Mouse (Mus musculus) heart, embryonic 16.5 days (tissue): ENCODE data around the gene Tmem30b. TPM values are rescaled to one million over a fixed set of nuclear protein-coding genes. Genes with fewer than 3 reads are reported as not detected.
"Not testable (repeated sequence)": the region's sequence is repeated elsewhere in the genome, so short reads cannot be mapped to it uniquely, and the experiment has no call there.

ENCODE experiments used
- ATAC-seq: fragments of 200-750 bp; cut with Nextera tagmentation; replicated peaks from 2 replicates; pipeline ENCODE4 v1.8.0; 2017; ENCODE audit warnings: moderate number of reproducible peaks; ENCODE audit not compliant: insufficient read depth, low FRiP score; ENCODE audit errors: extremely low read depth
- H3K27ac ChIP-seq: fragments of 300-500 bp; sonication (generic); 2 replicates; pipeline ENCODE4 v1.5.1; 2014; ENCODE audit warnings: mild to moderate bottlenecking, low read length, control low read depth, moderate library complexity
- H3K27me3 ChIP-seq: fragments of 300-500 bp; sonication (generic); 2 replicates; pipeline ENCODE4 v1.6.1; 2014; ENCODE audit warnings: low read length, mixed read lengths; ENCODE audit not compliant: control insufficient read depth, insufficient read depth
- H3K36me3 ChIP-seq: fragments of 300-500 bp; sonication (generic); 2 replicates; pipeline ENCODE4 v1.6.1; 2014; ENCODE audit not compliant: control insufficient read depth, insufficient read depth
- H3K4me1 ChIP-seq: fragments of 300-500 bp; sonication (generic); 2 replicates; pipeline ENCODE4 v1.6.1; 2014; ENCODE audit warnings: low read length, mixed read lengths; ENCODE audit not compliant: control insufficient read depth, insufficient read depth
- H3K4me2 ChIP-seq: fragments of 300-500 bp; sonication (generic); 2 replicates; pipeline ENCODE4 v1.6.1; 2014; ENCODE audit warnings: low read depth, mild to moderate bottlenecking, control low read depth, low read length
- H3K4me3 ChIP-seq: fragments of 300-500 bp; sonication (generic); 2 replicates; pipeline ENCODE4 v1.5.1; 2014; ENCODE audit warnings: mild to moderate bottlenecking, control low read depth, low read length
- H3K9ac ChIP-seq: fragments of 300-500 bp; sonication (generic); 2 replicates; pipeline ENCODE4 v1.6.1; 2014; ENCODE audit warnings: low read length, control low read depth
- H3K9me3 ChIP-seq: fragments of 300-500 bp; sonication (generic); replicated peaks from 2 replicates; pipeline ENCODE4 v1.6.1; 2016; ENCODE audit warnings: low read length; ENCODE audit not compliant: control insufficient read depth
- WGBS: fragments of 180-500 bp; shearing (Covaris S2); extraction: QIAGEN DNeasy Blood & Tissue Kit; methylation state at CpG from one replicate; pipeline ENCODE4 v1.1.7; 2014; 5-methylcytosine and 5-hydroxymethylcytosine counted together
- polyA plus RNA-seq: library from polyadenylated mRNA; unstranded; fragments of >200 nt; fragmentation: Nextera tagmentation; extraction: Ambion mirVana; gene quantifications from 2 replicates; pipeline ENCODE4 v1.2.1, GENCODE M21; 2015

Gene Tmem30b
- polyA plus RNA-seq, 1 experiment from 2014 or later, result 3.0 TPM

DNA sequence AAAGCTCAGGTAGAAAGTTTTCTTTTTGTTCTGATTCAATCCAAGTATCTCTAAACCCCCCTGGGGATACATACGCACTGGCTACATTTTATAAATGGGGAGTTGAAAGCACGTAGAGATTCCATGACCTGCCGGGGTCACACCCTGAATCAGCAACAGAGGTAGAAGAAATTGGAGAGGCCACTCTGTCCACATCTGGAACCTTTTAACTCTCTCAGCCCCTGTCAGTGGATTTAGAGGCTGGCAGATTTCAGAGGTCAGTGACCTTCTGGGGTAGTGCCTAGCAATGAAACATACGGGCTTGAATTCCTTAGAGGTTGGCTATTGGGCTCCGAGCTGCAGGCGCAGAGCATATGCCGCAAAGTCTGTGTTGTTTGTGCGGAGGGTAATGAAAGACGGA, 17.1 kb downstream of the Tmem30b start:
- no peak for ATAC-seq
- 57% methylated on average over 9 of the region's 9 CpGs for WGBS
- Histone ChIP-seq H3K27ac (no peak overlapping the region), H3K4me2 (no peak overlapping the region), H3K9me3 (no peaks in the 10 kb centered on the region), H3K9ac (no peak overlapping the region), H3K36me3 (no peaks in the 10 kb centered on the region), H3K27me3 (no peaks in the 10 kb centered on the region), H3K4me1 (no peaks in the 10 kb centered on the region), H3K4me3 (no peak overlapping the region)

GRCm38 (mm10) chr12:73528142-73528541, 18.1 kb downstream of the Tmem30b start:
- not testable (repeated sequence) for H3K27ac ChIP-seq, H3K4me1 ChIP-seq, ATAC-seq, H3K27me3 ChIP-seq, H3K4me2 ChIP-seq, H3K9me3 ChIP-seq, H3K9ac ChIP-seq, H3K4me3 ChIP-seq, H3K36me3 ChIP-seq
- 100% methylated on average over 1 of the region's 1 CpGs for WGBS

DNA sequence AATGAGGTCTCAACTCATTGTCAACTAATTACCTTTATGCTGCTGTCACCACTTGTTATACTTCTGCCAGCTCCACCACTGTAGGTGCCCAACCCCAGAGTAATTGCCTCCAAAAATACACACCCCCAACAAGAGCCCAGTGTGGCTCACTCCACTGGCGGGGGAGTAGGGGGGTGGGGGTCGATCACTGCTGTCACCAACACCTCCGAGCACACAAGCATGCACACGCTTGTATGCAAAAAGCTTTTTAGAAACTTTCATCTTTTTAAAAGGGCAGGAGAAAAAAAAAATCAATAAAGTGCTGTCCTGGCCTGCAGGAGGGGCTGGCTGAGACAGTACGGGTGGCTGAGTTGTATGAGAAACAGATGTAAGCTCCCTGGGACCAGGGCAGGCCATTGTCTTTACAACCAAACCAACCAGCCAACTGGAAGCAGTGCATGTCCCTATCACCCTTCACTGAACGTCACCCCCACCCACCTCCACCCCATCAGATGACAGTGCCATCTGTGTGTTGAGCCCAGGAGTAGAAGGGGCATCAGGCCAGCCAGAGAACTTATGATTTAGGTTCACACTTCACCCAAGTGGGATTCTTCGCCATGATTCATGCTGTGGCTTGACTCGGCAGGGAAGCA, 20.8 kb downstream of the Tmem30b start:
- no peak overlapping the region for H3K4me3 ChIP-seq
- H3K36me3 ChIP-seq, result no peaks in the 10 kb centered on the region
- H3K4me2 ChIP-seq, result no peak overlapping the region
- H3K4me1 ChIP-seq, result no peaks in the 10 kb centered on the region
- no peaks in the 10 kb centered on the region for H3K27me3 ChIP-seq
- H3K9ac ChIP-seq, result no peak overlapping the region
- 70% methylated on average over 8 of the region's 8 CpGs for WGBS
- no peak overlapping the region for H3K27ac ChIP-seq
- no peak for ATAC-seq
- H3K9me3 ChIP-seq, result no peaks in the 10 kb centered on the region

DNA sequence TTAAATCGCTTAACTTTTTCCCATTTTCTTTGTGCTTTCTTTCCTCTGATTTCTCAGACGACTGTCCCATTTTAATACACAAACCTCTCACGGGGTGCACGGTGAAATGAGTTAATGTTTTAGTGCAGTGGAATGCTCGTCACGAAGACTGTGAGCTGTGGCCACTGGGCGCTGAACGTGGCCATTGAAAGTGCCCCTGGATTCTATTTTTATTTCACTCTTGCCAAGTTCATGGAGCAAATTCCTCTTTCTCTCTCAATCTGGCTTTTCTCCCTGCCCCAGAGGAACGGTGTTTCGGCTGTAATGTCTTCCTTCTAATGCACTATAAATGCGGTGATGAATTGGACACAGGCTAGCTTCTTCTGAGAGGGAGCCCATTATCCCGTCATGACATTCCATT, 23.1 kb downstream of the Tmem30b start:
- H3K9ac ChIP-seq, result no peak overlapping the region
- no peak overlapping the region for H3K27ac ChIP-seq
- no peak overlapping the region for H3K4me2 ChIP-seq
- no peak overlapping the region for H3K4me3 ChIP-seq
- H3K27me3 ChIP-seq, result no peaks in the 10 kb centered on the region
- no peak for ATAC-seq
- H3K36me3 ChIP-seq, result no peaks in the 10 kb centered on the region
- no peaks in the 10 kb centered on the region for H3K9me3 ChIP-seq
- WGBS, result 67% methylated on average over 12 of the region's 12 CpGs
- no peaks in the 10 kb centered on the region; the same call in 1 of the 2 replicates for H3K4me1 ChIP-seq

DNA sequence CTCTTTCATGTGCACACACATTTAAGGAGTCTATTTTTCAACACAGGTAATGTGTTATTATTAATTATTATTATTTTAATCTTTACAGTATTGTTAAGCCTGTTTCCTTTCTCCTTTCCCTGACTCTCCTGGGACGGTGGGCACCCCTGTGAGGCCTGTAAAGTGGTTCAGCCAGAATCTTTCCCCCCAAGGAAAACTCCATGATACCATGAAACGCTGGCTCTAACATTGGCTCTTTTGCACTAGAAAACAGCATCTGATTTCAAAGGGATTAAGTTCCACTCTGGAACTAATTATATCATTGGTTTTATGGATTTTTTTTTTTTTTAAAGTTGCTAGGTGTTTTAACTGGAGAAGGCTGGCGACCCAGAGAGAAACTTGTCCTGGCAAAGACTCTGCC, 24.2 kb downstream of the Tmem30b start:
- 70% methylated on average over 3 of the region's 3 CpGs for WGBS
- no peak for ATAC-seq

DNA sequence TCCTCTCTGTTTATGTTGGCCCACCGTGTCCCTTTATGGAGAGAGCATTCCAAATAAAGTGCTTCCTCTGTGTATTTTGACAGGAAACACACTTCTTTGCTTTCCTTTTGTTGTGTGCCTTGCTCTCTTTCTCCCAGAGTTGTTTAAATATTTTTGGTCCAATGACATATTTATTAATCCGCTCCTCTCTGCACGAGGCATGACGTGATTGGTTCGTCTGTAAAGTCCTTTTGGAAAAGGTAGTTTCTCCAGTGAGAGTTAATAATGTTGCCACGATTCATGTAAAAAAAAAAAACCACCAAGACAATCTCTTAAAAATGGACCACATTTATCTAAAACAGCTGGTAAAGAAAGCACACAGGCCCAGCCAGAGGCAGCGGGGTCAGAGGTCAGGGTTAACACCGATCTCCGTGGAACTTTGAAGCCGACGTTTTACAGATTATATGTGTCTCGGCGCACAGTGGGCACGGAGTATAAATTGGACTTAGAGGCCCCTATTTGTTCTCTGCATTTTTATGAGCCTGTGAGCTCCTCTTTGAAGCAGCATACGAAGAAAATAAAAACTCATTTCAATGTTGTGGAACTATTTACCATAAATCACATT, 24.9 kb downstream of the Tmem30b start:
- 55% methylated on average over 15 of the region's 15 CpGs for WGBS
- ATAC-seq, result no peak
- Histone ChIP-seq H3K4me1 (peaks cover 4% of the 10 kb centered on the region; the same call in 1 of the 2 replicates), H3K4me2 (no peak overlapping the region), H3K4me3 (no peak overlapping the region), H3K27me3 (no peaks in the 10 kb centered on the region), H3K27ac (no peak overlapping the region), H3K36me3 (no peaks in the 10 kb centered on the region), H3K9me3 (no peaks in the 10 kb centered on the region), H3K9ac (no peak overlapping the region)

More for the DNA sequence above, 24.2 kb downstream of the Tmem30b start:
- Histone ChIP-seq H3K4me1 (peaks cover 4% of the 10 kb centered on the region; the same call in 1 of the 2 replicates), H3K4me2 (no peak overlapping the region), H3K4me3 (no peak overlapping the region), H3K27me3 (no peaks in the 10 kb centered on the region), H3K9me3 (no peaks in the 10 kb centered on the region), H3K27ac (no peak overlapping the region), H3K9ac (no peak overlapping the region), H3K36me3 (no peaks in the 10 kb centered on the region)

DNA sequence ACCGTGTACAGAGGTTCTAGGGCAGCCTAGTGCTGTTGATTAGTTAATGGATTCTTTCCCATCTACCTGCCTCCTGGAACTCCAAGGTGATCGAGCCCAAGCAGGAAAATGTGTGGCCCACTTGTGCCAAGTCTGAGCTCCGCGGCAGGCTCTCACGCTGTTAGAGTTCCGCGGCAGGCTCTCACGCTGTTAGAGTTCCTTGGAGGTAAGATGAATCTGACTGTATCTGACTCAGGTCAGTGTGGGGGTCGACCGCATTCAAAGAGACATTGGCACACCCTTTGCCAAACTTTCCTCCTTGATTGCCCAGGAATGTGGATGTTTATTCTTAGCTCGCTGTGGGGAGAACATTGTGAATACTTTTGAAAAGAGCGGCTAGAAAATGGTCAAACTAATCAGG, 28.4 kb downstream of the Tmem30b start:
- Histone ChIP-seq H3K4me1 (peaks cover 4% of the 10 kb centered on the region; the same call in 1 of the 2 replicates), H3K4me3 (no peak overlapping the region), H3K4me2 (peak overlapping the region; percentile 24), H3K27me3 (no peaks in the 10 kb centered on the region), H3K36me3 (no peaks in the 10 kb centered on the region), H3K27ac (no peak overlapping the region), H3K9me3 (no peaks in the 10 kb centered on the region), H3K9ac (no peak overlapping the region; the same call in 1 of the 2 replicates)
- WGBS, result 47% methylated on average over 12 of the region's 12 CpGs
- ATAC-seq, result 0 out of 2 replicates have a peak, but pooled peaks have one; percentile 25

- Histone ChIP-seq H3K9ac (no peak overlapping the region), H3K9me3 (no peaks in the 10 kb centered on the region), H3K36me3 (no peaks in the 10 kb centered on the region), H3K27me3 (no peaks in the 10 kb centered on the region), H3K27ac (no peak overlapping the region), H3K4me2 (peak overlapping the region; percentile 56), H3K4me1 (peaks cover 4% of the 10 kb centered on the region; the same call in 1 of the 2 replicates), H3K4me3 (peak overlapping the region; percentile 28)
- ATAC-seq, result peak; percentile 74
- WGBS, result 36% methylated on average over 15 of the region's 15 CpGs
Measured at GRCm38 (mm10) chr12:73517022-73517709, 29.0 kb downstream of the Tmem30b start.

DNA sequence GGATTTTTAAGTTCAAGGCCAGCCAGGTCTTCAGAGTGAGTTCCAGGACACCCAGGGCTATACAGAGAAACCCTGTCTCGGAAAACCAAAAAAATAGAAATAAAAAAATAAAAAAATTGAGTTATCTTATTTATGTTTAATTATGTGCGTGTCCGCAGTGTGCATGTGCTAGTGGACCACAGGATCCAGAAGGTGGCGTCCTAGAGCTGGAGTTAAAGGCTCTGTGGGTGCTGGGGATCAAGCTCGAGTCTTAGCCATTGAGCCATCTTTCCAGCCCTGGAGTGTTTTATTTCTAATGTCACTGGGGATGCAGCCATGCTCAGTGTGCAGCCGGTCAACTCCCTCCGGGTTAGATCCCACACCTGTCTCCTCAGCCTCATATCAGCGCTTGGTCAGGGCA, 29.7 kb downstream of the Tmem30b start:
- H3K4me1 ChIP-seq, result peaks cover 4% of the 10 kb centered on the region; the same call in 1 of the 2 replicates
- H3K9me3 ChIP-seq, result no peaks in the 10 kb centered on the region
- no peaks in the 10 kb centered on the region for H3K27me3 ChIP-seq
- H3K4me3 ChIP-seq, result no peak overlapping the region
- H3K27ac ChIP-seq, result no peak overlapping the region
- H3K4me2 ChIP-seq, result no peak overlapping the region
- no peak overlapping the region for H3K9ac ChIP-seq
- H3K36me3 ChIP-seq, result no peaks in the 10 kb centered on the region
- ATAC-seq, result no peak
- WGBS, result 90% methylated on average over 8 of the region's 8 CpGs
